Mouse (Mus musculus) stomach, embryonic 14.5 days (tissue): ENCODE measurements around the gene Gpank1. TPM values are rescaled to one million over a fixed set of nuclear protein-coding genes. Genes with fewer than 3 reads are reported as not detected.

Experiments
- ATAC-seq: fragments of 200-750 bp; cut with Nextera tagmentation; 2 replicates; pipeline ENCODE4 v1.8.0; 2017; ENCODE audit warnings: low read depth, moderate TSS enrichment; ENCODE audit not compliant: insufficient number of reproducible peaks, insufficient read depth, low FRiP score
- H3K27ac ChIP-seq: fragments of 300-500 bp; sonication (generic); 2 replicates; pipeline ENCODE4 v1.5.1; 2014; ENCODE audit warnings: mild to moderate bottlenecking, low read length, moderate library complexity, mixed read lengths
- H3K27me3 ChIP-seq: fragments of 300-500 bp; sonication (generic); 2 replicates; pipeline ENCODE4 v1.6.1; 2014; ENCODE audit warnings: low read length, control low read depth, mixed read lengths; ENCODE audit not compliant: control insufficient read depth, insufficient read depth
- H3K36me3 ChIP-seq: fragments of 300-500 bp; sonication (generic); 2 replicates; pipeline ENCODE4 v1.6.1; 2014; ENCODE audit warnings: mild to moderate bottlenecking, control low read depth, low read length, moderate library complexity, mixed read lengths; ENCODE audit not compliant: control insufficient read depth, insufficient read depth
- H3K4me1 ChIP-seq: fragments of 300-500 bp; sonication (generic); 2 replicates; pipeline ENCODE4 v1.6.1; 2014; ENCODE audit warnings: low read length, control low read depth, mixed read lengths; ENCODE audit not compliant: control insufficient read depth, insufficient read depth
- H3K4me2 ChIP-seq: fragments of 300-500 bp; sonication (generic); replicated peaks from 2 replicates; pipeline ENCODE4 v1.6.1; 2014; ENCODE audit warnings: low read depth, low read length, control low read depth
- H3K4me3 ChIP-seq: fragments of 300-500 bp; sonication (generic); 2 replicates; pipeline ENCODE4 v1.5.1; 2014; ENCODE audit warnings: low read depth, low read length, control low read depth
- H3K9ac ChIP-seq: fragments of 300-500 bp; sonication (generic); replicated peaks from 2 replicates; pipeline ENCODE4 v1.6.1; 2014; ENCODE audit warnings: low read depth, mild to moderate bottlenecking, control low read depth, low read length, moderate library complexity, mixed read lengths
- H3K9me3 ChIP-seq: fragments of 300-500 bp; sonication (generic); 2 replicates; pipeline ENCODE4 v1.6.1; 2016; ENCODE audit warnings: low read depth, low read length, control low read depth; ENCODE audit not compliant: control insufficient read depth
- WGBS: fragments of 180-500 bp; shearing (Covaris S2); extraction: QIAGEN DNeasy Blood & Tissue Kit; methylation state at CpG from one replicate; pipeline ENCODE4 v1.1.7; 2014; 5-methylcytosine and 5-hydroxymethylcytosine counted together
- polyA plus RNA-seq: library from polyadenylated mRNA; unstranded; fragments of >200 nt; fragmentation: Nextera tagmentation; extraction: Ambion mirVana; gene quantifications from 2 replicates; pipeline ENCODE4 v1.2.1, GENCODE M21; 2014

Gpank1 gene
- polyA plus RNA-seq, 1 experiment from 2014 or later = 21.9 TPM

- Histone ChIP-seq H3K36me3 (peaks cover 4% of the 10 kb centered on the region), H3K9ac (0 out of 2 replicates have a peak within 1 kb of the TSS, but pooled peaks have one; percentile 10), H3K4me3 (no peak within 1 kb of the TSS), H3K4me2 (no peak within 1 kb of the TSS), H3K9me3 (no peaks in the 10 kb centered on the region), H3K27ac (no peak within 1 kb of the TSS), H3K4me1 (peaks cover 15% of the 10 kb centered on the region), H3K27me3 (no peaks in the 10 kb centered on the region)
- WGBS = 72% methylated on average over 15 of the region's 15 CpGs
- no peak for ATAC-seq
Measured at GRCm38 (mm10) chr17:35131500-35132173, 10.4 kb downstream of the Gpank1 start, which contains the start of gene Apom. Apom (minus strand) TSS chr17:35132050.

GRCm38 (mm10) chr17:35132174-35132560 is 10.9 kb downstream of the Gpank1 start:
- Histone ChIP-seq H3K4me3 (no peak overlapping the region), H3K27ac (no peak overlapping the region), H3K27me3 (no peaks in the 10 kb centered on the region), H3K4me1 (peaks cover 17% of the 10 kb centered on the region), H3K9ac (0 out of 2 replicates have a peak overlapping the region, but pooled peaks have one; percentile 10), H3K36me3 (peaks cover 4% of the 10 kb centered on the region), H3K4me2 (no peak overlapping the region), H3K9me3 (no peaks in the 10 kb centered on the region)
- no peak for ATAC-seq
- 67% methylated on average over 3 of the region's 3 CpGs for WGBS

GRCm38 (mm10) chr17:35133517-35133916 is 12.3 kb downstream of the Gpank1 start:
- 90% methylated on average over 7 of the region's 7 CpGs for WGBS
- no peaks in the 10 kb centered on the region for H3K27me3 ChIP-seq
- H3K4me3 ChIP-seq = no peak overlapping the region
- no peak overlapping the region for H3K4me2 ChIP-seq
- H3K9ac ChIP-seq = no peak overlapping the region
- ATAC-seq = no peak
- peaks cover 2% of the 10 kb centered on the region for H3K36me3 ChIP-seq
- no peak overlapping the region for H3K27ac ChIP-seq
- peaks cover 12% of the 10 kb centered on the region for H3K4me1 ChIP-seq
- H3K9me3 ChIP-seq = no peaks in the 10 kb centered on the region

GRCm38 (mm10) chr17:35134801-35135590 is 13.7 kb downstream of the Gpank1 start, which contains the start of gene Bag6:
Bag6 (plus strand) TSS chr17:35135178.
- H3K9ac ChIP-seq = peak within 1 kb of the TSS; percentile 84
- H3K4me1 ChIP-seq = peaks cover 12% of the 10 kb centered on the region
- H3K27me3 ChIP-seq = no peaks in the 10 kb centered on the region
- under 1% methylated on average over 66 of the region's 66 CpGs for WGBS
- H3K4me3 ChIP-seq = peak within 1 kb of the TSS; percentile 67
- peak; percentile 93 for ATAC-seq
- no peaks in the 10 kb centered on the region for H3K9me3 ChIP-seq
- peak within 1 kb of the TSS; percentile 92 for H3K27ac ChIP-seq
- H3K36me3 ChIP-seq = peaks cover 16% of the 10 kb centered on the region
- peak within 1 kb of the TSS; percentile 88 for H3K4me2 ChIP-seq

GRCm38 (mm10) chr17:35135591-35136320 is 14.5 kb downstream of the Gpank1 start:
- Histone ChIP-seq H3K4me3 (peak overlapping the region; percentile 67), H3K9me3 (no peaks in the 10 kb centered on the region)
- WGBS = 1% methylated on average over 43 of the region's 43 CpGs

GRCm38 (mm10) chr17:35139269-35139668 is 18.0 kb downstream of the Gpank1 start:
- Histone ChIP-seq H3K4me3 (no peak overlapping the region), H3K4me2 (no peak overlapping the region), H3K27ac (no peak overlapping the region), H3K27me3 (no peaks in the 10 kb centered on the region), H3K9me3 (no peaks in the 10 kb centered on the region), H3K4me1 (peaks cover 12% of the 10 kb centered on the region), H3K9ac (no peak overlapping the region), H3K36me3 (peaks cover 59% of the 10 kb centered on the region)
- 93% methylated on average over 3 of the region's 3 CpGs for WGBS
- ATAC-seq = no peak

More at GRCm38 (mm10) chr17:35135591-35136320, 14.5 kb downstream of the Gpank1 start:
- Histone ChIP-seq H3K36me3 (peaks cover 24% of the 10 kb centered on the region), H3K4me2 (peak overlapping the region; percentile 88), H3K27me3 (no peaks in the 10 kb centered on the region), H3K9ac (peak overlapping the region; percentile 84), H3K27ac (peak overlapping the region; percentile 92), H3K4me1 (peaks cover 12% of the 10 kb centered on the region)
- peak; percentile 54 for ATAC-seq

GRCm38 (mm10) chr17:35140490-35140996 is 19.3 kb downstream of the Gpank1 start:
- no peak overlapping the region for H3K27ac ChIP-seq
- no peak for ATAC-seq
- no peak overlapping the region for H3K4me3 ChIP-seq
- H3K9me3 ChIP-seq = no peaks in the 10 kb centered on the region
- 78% methylated on average over 16 of the region's 16 CpGs for WGBS
- no peak overlapping the region for H3K9ac ChIP-seq
- H3K4me2 ChIP-seq = no peak overlapping the region
- H3K36me3 ChIP-seq = peaks cover 71% of the 10 kb centered on the region
- peaks cover 12% of the 10 kb centered on the region for H3K4me1 ChIP-seq
- no peaks in the 10 kb centered on the region for H3K27me3 ChIP-seq

GRCm38 (mm10) chr17:35141971-35142370 is 20.7 kb downstream of the Gpank1 start:
- Histone ChIP-seq H3K4me3 (no peak overlapping the region), H3K36me3 (peaks cover 85% of the 10 kb centered on the region), H3K27ac (no peak overlapping the region), H3K9ac (no peak overlapping the region), H3K4me1 (peaks cover 4% of the 10 kb centered on the region; the same call in 1 of the 2 replicates), H3K4me2 (no peak overlapping the region), H3K9me3 (no peaks in the 10 kb centered on the region), H3K27me3 (no peaks in the 10 kb centered on the region)
- no peak for ATAC-seq
- WGBS = 90% methylated on average over 6 of the region's 6 CpGs
